Mouse (Mus musculus) spleen, adult 2 months (tissue): ENCODE data around the gene Apba1.

Experiments
- CTCF ChIP-seq: fragments of 200-500 bp; IDR thresholded peaks from 2 replicates; pipeline ENCODE4 v1.5.1; 2011; ENCODE audit warnings: mild to moderate bottlenecking, inconsistent platforms; ENCODE audit not compliant: insufficient read depth, insufficient read length, insufficient replicate concordance; ENCODE audit errors: extremely low read depth
- POLR2A ChIP-seq: fragments of 200-500 bp; IDR thresholded peaks from 2 replicates; pipeline ENCODE4 v1.6.1; 2011; ENCODE audit warnings: low read depth, low read length, inconsistent platforms

DNA sequence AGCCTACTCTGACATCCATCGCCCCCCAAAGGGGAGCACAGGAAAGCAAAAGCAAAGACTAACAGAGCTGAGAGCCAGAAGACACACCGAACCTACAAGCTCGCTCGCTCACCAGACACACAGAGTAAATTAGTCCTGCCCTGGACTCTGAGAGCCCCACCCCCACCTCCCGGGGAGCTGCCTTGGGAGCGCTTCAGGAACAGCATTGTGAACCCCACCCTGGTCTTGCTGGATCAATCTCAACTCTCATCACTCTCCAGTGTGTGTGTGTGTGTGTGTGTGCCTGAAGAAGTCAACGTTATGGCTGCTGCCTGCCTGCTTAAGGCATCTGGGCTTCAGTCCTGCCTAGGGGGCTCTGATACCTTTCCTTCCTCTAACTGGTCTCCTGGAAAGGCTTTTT lies 1.7 kb upstream of the Apba1 start:
- TF ChIP-seq POLR2A (no peak), CTCF (no peak)
